Mouse (Mus musculus) heart, embryonic 10.5 days (tissue): ENCODE results near the gene Prkch. TPM values are rescaled to one million over a fixed set of nuclear protein-coding genes. Genes with fewer than 3 reads are reported as not detected.

Experiments used
- DNase-seq: peaks from one replicate; pipeline ENCODE4 v3.0.0-alpha.2; 2017; ENCODE audit warnings: low spot score
- H3K27ac ChIP-seq: fragments of 300-500 bp; sonication (generic); 2 replicates; pipeline ENCODE4 v1.5.1; 2016; ENCODE audit warnings: mild to moderate bottlenecking
- H3K27me3 ChIP-seq: fragments of 300-500 bp; sonication (generic); 2 replicates; pipeline ENCODE4 v1.6.1; 2016; ENCODE audit warnings: mild to moderate bottlenecking; ENCODE audit not compliant: poor library complexity, insufficient read depth, severe bottlenecking
- H3K36me3 ChIP-seq: fragments of 300-500 bp; sonication (generic); 2 replicates; pipeline ENCODE4 v1.6.1; 2016; ENCODE audit warnings: mild to moderate bottlenecking, moderate library complexity
- H3K4me1 ChIP-seq: fragments of 300-500 bp; sonication (generic); 2 replicates; pipeline ENCODE4 v1.6.1; 2016; ENCODE audit warnings: mild to moderate bottlenecking
- H3K4me3 ChIP-seq: fragments of 300-500 bp; sonication (generic); 2 replicates; pipeline ENCODE4 v1.5.1; 2016; ENCODE audit warnings: mild to moderate bottlenecking, moderate library complexity
- H3K9me3 ChIP-seq: fragments of 300-500 bp; sonication (generic); 2 replicates; pipeline ENCODE4 v1.6.1; 2016; ENCODE audit warnings: mild to moderate bottlenecking, moderate library complexity
- WGBS: fragments of 180-500 bp; shearing (Covaris S2); methylation state at CpG from one replicate; pipeline ENCODE4 v1.1.7; 2016; 5-methylcytosine and 5-hydroxymethylcytosine counted together
- polyA plus RNA-seq: library from polyadenylated mRNA; unstranded; fragments of >200 nt; fragmentation: Nextera tagmentation; extraction: Ambion mirVana; gene quantifications from 2 replicates; pipeline ENCODE4 v1.2.1, GENCODE M21; 2016

Gene Prkch
- polyA plus RNA-seq, 1 experiment from 2014 or later, result 16.9 TPM

- H3K27ac ChIP-seq, result peak overlapping the region; percentile 63
- H3K9me3 ChIP-seq, result no peaks in the 10 kb centered on the region
- no peak overlapping the region for H3K4me3 ChIP-seq
- H3K36me3 ChIP-seq, result no peaks in the 10 kb centered on the region
- 65% methylated on average over 11 of the region's 11 CpGs for WGBS
- peak; percentile 20 for DNase-seq
- peaks cover 54% of the 10 kb centered on the region for H3K4me1 ChIP-seq
- no peaks in the 10 kb centered on the region for H3K27me3 ChIP-seq
Observed at GRCm38 (mm10) chr12:73813016-73813900, 228.7 kb downstream of the Prkch start.

GRCm38 (mm10) chr12:73814056-73814735, 229.6 kb downstream of the Prkch start:
- 64% methylated on average over 5 of the region's 5 CpGs for WGBS
- Histone ChIP-seq H3K4me3 (no peak overlapping the region), H3K4me1 (peaks cover 58% of the 10 kb centered on the region), H3K27ac (0 out of 2 replicates have a peak overlapping the region, but pooled peaks have one; percentile 63), H3K27me3 (no peaks in the 10 kb centered on the region), H3K9me3 (no peaks in the 10 kb centered on the region), H3K36me3 (no peaks in the 10 kb centered on the region)
- DNase-seq, result peak; percentile 70

- DNase-seq, result peak; percentile 54
- Histone ChIP-seq H3K27ac (no peak overlapping the region), H3K4me3 (no peak overlapping the region), H3K9me3 (no peaks in the 10 kb centered on the region), H3K4me1 (peaks cover 54% of the 10 kb centered on the region), H3K36me3 (no peaks in the 10 kb centered on the region), H3K27me3 (no peaks in the 10 kb centered on the region)
- WGBS, result 77% methylated on average over 2 of the region's 2 CpGs
Observed at GRCm38 (mm10) chr12:73814897-73815296, 230.3 kb downstream of the Prkch start.

- Histone ChIP-seq H3K36me3 (no peaks in the 10 kb centered on the region), H3K4me3 (no peak overlapping the region), H3K4me1 (peaks cover 49% of the 10 kb centered on the region), H3K27me3 (no peaks in the 10 kb centered on the region), H3K27ac (peak overlapping the region; percentile 36; the same call in 1 of the 2 replicates), H3K9me3 (no peaks in the 10 kb centered on the region)
- no peak for DNase-seq
- 81% methylated on average over 4 of the region's 4 CpGs for WGBS
Observed at GRCm38 (mm10) chr12:73815463-73815862, 230.9 kb downstream of the Prkch start.

- Histone ChIP-seq H3K36me3 (no peaks in the 10 kb centered on the region), H3K4me1 (peaks cover 44% of the 10 kb centered on the region), H3K9me3 (no peaks in the 10 kb centered on the region), H3K27ac (peak overlapping the region; percentile 36), H3K4me3 (no peak overlapping the region), H3K27me3 (no peaks in the 10 kb centered on the region)
- peak; percentile 73 for DNase-seq
- WGBS, result 49% methylated on average over 2 of the region's 2 CpGs
Observed at GRCm38 (mm10) chr12:73815892-73816291, 231.3 kb downstream of the Prkch start.

- no peaks in the 10 kb centered on the region for H3K9me3 ChIP-seq
- WGBS, result 87% methylated on average over 1 of the region's 1 CpGs
- no peak overlapping the region for H3K27ac ChIP-seq
- H3K4me1 ChIP-seq, result peaks cover 38% of the 10 kb centered on the region
- H3K36me3 ChIP-seq, result no peaks in the 10 kb centered on the region
- H3K4me3 ChIP-seq, result no peak overlapping the region
- peak; percentile 7 for DNase-seq
- no peaks in the 10 kb centered on the region for H3K27me3 ChIP-seq
Observed at GRCm38 (mm10) chr12:73816866-73817265, 232.3 kb downstream of the Prkch start.

GRCm38 (mm10) chr12:73818801-73819200, 234.2 kb downstream of the Prkch start:
- H3K27ac ChIP-seq, result no peak overlapping the region
- no peaks in the 10 kb centered on the region for H3K36me3 ChIP-seq
- no peaks in the 10 kb centered on the region for H3K9me3 ChIP-seq
- 52% methylated on average over 1 of the region's 1 CpGs for WGBS
- H3K27me3 ChIP-seq, result no peaks in the 10 kb centered on the region
- no peak overlapping the region for H3K4me3 ChIP-seq
- peaks cover 25% of the 10 kb centered on the region for H3K4me1 ChIP-seq
- DNase-seq, result peak; percentile 68

- Histone ChIP-seq H3K4me3 (no peak overlapping the region), H3K9me3 (no peaks in the 10 kb centered on the region), H3K27ac (no peak overlapping the region), H3K27me3 (no peaks in the 10 kb centered on the region), H3K4me1 (peaks cover 4% of the 10 kb centered on the region; the same call in 1 of the 2 replicates), H3K36me3 (no peaks in the 10 kb centered on the region)
- no peak for DNase-seq
- 84% methylated on average over 4 of the region's 4 CpGs for WGBS
Observed at GRCm38 (mm10) chr12:73821176-73821575, 236.6 kb downstream of the Prkch start.

GRCm38 (mm10) chr12:73822331-73822730, 237.7 kb downstream of the Prkch start:
- Histone ChIP-seq H3K27ac (no peak overlapping the region), H3K9me3 (no peaks in the 10 kb centered on the region), H3K27me3 (no peaks in the 10 kb centered on the region), H3K4me3 (no peak overlapping the region), H3K4me1 (peaks cover 4% of the 10 kb centered on the region; the same call in 1 of the 2 replicates), H3K36me3 (no peaks in the 10 kb centered on the region)
- 83% methylated on average over 12 of the region's 12 CpGs for WGBS
- no peak for DNase-seq

- DNase-seq, result no peak
- 0 out of 2 replicates have a peak, but pooled peaks cover under 1% of the 10 kb centered on the region for H3K4me1 ChIP-seq
- no peaks in the 10 kb centered on the region for H3K27me3 ChIP-seq
- no peak overlapping the region for H3K27ac ChIP-seq
- H3K4me3 ChIP-seq, result no peak overlapping the region
- WGBS, result 69% methylated on average over 1 of the region's 1 CpGs
- H3K36me3 ChIP-seq, result no peaks in the 10 kb centered on the region
- no peaks in the 10 kb centered on the region for H3K9me3 ChIP-seq
Observed at GRCm38 (mm10) chr12:73824828-73825227, 240.2 kb downstream of the Prkch start.

Other genes with a start within 250 kb of the Prkch start
- 0.30 and 2.4 TPM in 2 replicates for gene Tmem30b, start 38.4 kb upstream of the Prkch start, polyA plus RNA-seq